Mouse (Mus musculus) midbrain, postnatal 0 days (tissue): ENCODE results near the gene Spata1. TPM values are rescaled to one million over a fixed set of nuclear protein-coding genes. Genes with fewer than 3 reads are reported as not detected.

Experiments used
- ATAC-seq: fragments of 200-750 bp; cut with Nextera tagmentation; 2 replicates; pipeline ENCODE4 v1.8.0; 2017; ENCODE audit warnings: moderate number of reproducible peaks, mild to moderate bottlenecking, moderate TSS enrichment, moderate library complexity; ENCODE audit not compliant: low FRiP score
- DNase-seq: peaks from one replicate; pipeline ENCODE4 v3.0.0-alpha.2; 2015; ENCODE audit warnings: low spot score
- H3K27ac ChIP-seq: fragments of 300-500 bp; sonication (generic); 2 replicates; pipeline ENCODE4 v1.5.1; 2014; ENCODE audit warnings: low read depth, mild to moderate bottlenecking, low read length, mixed read lengths
- H3K27me3 ChIP-seq: fragments of 300-500 bp; sonication (generic); 2 replicates; pipeline ENCODE4 v1.6.1; 2014; ENCODE audit warnings: low read length, control low read depth, mixed read lengths; ENCODE audit not compliant: insufficient read depth
- H3K36me3 ChIP-seq: fragments of 300-500 bp; sonication (generic); 2 replicates; pipeline ENCODE4 v1.6.1; 2014; ENCODE audit warnings: low read length, control low read depth, mixed read lengths; ENCODE audit not compliant: insufficient read depth
- H3K4me1 ChIP-seq: fragments of 300-500 bp; sonication (generic); 2 replicates; pipeline ENCODE4 v1.6.1; 2014; ENCODE audit warnings: mild to moderate bottlenecking, control low read depth, antibody characterized with exemption, low read length, mixed read lengths; ENCODE audit not compliant: insufficient read depth
- H3K4me2 ChIP-seq: fragments of 300-500 bp; sonication (generic); 2 replicates; pipeline ENCODE4 v1.6.1; 2014; ENCODE audit warnings: low read depth, mild to moderate bottlenecking, low read length, mixed read lengths; ENCODE audit not compliant: poor library complexity, severe bottlenecking
- H3K4me3 ChIP-seq: fragments of 300-500 bp; sonication (generic); 2 replicates; pipeline ENCODE4 v1.5.1; 2014; ENCODE audit warnings: low read depth, mild to moderate bottlenecking, low read length, moderate library complexity
- H3K9ac ChIP-seq: fragments of 300-500 bp; sonication (generic); replicated peaks from 2 replicates; pipeline ENCODE4 v1.6.1; 2014; ENCODE audit warnings: mild to moderate bottlenecking, low read length, moderate library complexity, mixed read lengths; ENCODE audit not compliant: poor library complexity, severe bottlenecking
- H3K9me3 ChIP-seq: fragments of 300-500 bp; sonication (generic); 2 replicates; pipeline ENCODE4 v1.6.1; 2016; ENCODE audit warnings: low read length, control low read depth
- CTCF ChIP-seq: IDR thresholded peaks from 2 replicates; pipeline ENCODE4 v1.5.1; 2016; ENCODE audit warnings: antibody characterized with exemption, mild to moderate bottlenecking
- WGBS: fragments of 180-500 bp; shearing (Covaris S2); extraction: QIAGEN DNeasy Blood & Tissue Kit; methylation state at CpG from one replicate; pipeline ENCODE4 v1.1.7; 2014; 5-methylcytosine and 5-hydroxymethylcytosine counted together
- polyA plus RNA-seq: library from polyadenylated mRNA; unstranded; fragments of >200 nt; fragmentation: Nextera tagmentation; extraction: Ambion mirVana; gene quantifications from 2 replicates; pipeline ENCODE4 v1.2.1, GENCODE M21; 2015
- total RNA-seq: library from RNA; depleted of rRNA; stranded (reverse); fragments of >200 nt; gene quantifications from 2 replicates; pipeline ENCODE4 v1.2.3, GENCODE M21; 2014

The Spata1 gene
- total and polyA plus RNA-seq, 2 experiments from 2014 or later: 2.4 to 3.1 TPM

- H3K36me3 ChIP-seq: no peaks in the 10 kb centered on the region
- no peaks in the 10 kb centered on the region for H3K9me3 ChIP-seq
- peak overlapping the region; percentile 77 for H3K4me2 ChIP-seq
- no peaks in the 10 kb centered on the region for H3K27me3 ChIP-seq
- TF ChIP-seq CTCF: no peak
- peak overlapping the region; percentile 60 for H3K9ac ChIP-seq
- H3K27ac ChIP-seq: peak overlapping the region; percentile 68
- H3K4me3 ChIP-seq: peak overlapping the region; percentile 68
- ATAC-seq: peak; percentile 76
- DNase-seq: peak; percentile 40
- WGBS: under 1% methylated on average over 48 of the region's 57 CpGs
- 0 out of 2 replicates have a peak, but pooled peaks cover 3% of the 10 kb centered on the region for H3K4me1 ChIP-seq
Observed at GRCm38 (mm10) chr3:146500003-146500809, 653 bp upstream of the Spata1 start.

- peak overlapping the region; percentile 68 for H3K4me3 ChIP-seq
- no peaks in the 10 kb centered on the region for H3K9me3 ChIP-seq
- no peaks in the 10 kb centered on the region for H3K27me3 ChIP-seq
- 5% methylated on average over 13 of the region's 13 CpGs for WGBS
- peak overlapping the region; percentile 59 for H3K27ac ChIP-seq
- no peak for TF ChIP-seq CTCF
- ATAC-seq (no peak), DNase-seq (no peak)
- peak overlapping the region; percentile 77 for H3K4me2 ChIP-seq
- H3K36me3 ChIP-seq: no peaks in the 10 kb centered on the region
- 0 out of 2 replicates have a peak, but pooled peaks cover 3% of the 10 kb centered on the region for H3K4me1 ChIP-seq
- H3K9ac ChIP-seq: peak overlapping the region; percentile 60; the same call in 1 of the 2 replicates
Observed at GRCm38 (mm10) chr3:146498989-146499388, 564 bp downstream of the Spata1 start.

GRCm38 (mm10) chr3:146494941-146495340 lies 4.6 kb downstream of the Spata1 start:
- no peak for DNase-seq
- no peak for ATAC-seq
- H3K4me1 ChIP-seq: no peaks in the 10 kb centered on the region
- no peak overlapping the region for H3K4me2 ChIP-seq
- no peak overlapping the region for H3K27ac ChIP-seq
- no peak overlapping the region for H3K9ac ChIP-seq
- no peak overlapping the region for H3K4me3 ChIP-seq
- no peaks in the 10 kb centered on the region for H3K9me3 ChIP-seq
- no peaks in the 10 kb centered on the region for H3K36me3 ChIP-seq
- 24% methylated on average over 8 of the region's 8 CpGs for WGBS
- TF ChIP-seq CTCF: no peak
- no peaks in the 10 kb centered on the region for H3K27me3 ChIP-seq

- no peak for DNase-seq
- Histone ChIP-seq H3K4me1 (no peaks in the 10 kb centered on the region), H3K4me2 (no peak overlapping the region), H3K4me3 (no peak overlapping the region), H3K9ac (no peak overlapping the region), H3K9me3 (no peaks in the 10 kb centered on the region), H3K27ac (no peak overlapping the region), H3K27me3 (no peaks in the 10 kb centered on the region), H3K36me3 (no peaks in the 10 kb centered on the region)
- no peak for ATAC-seq
- 0 out of 2 replicates have a peak, but pooled peaks have one; percentile 4 for TF ChIP-seq CTCF
- WGBS: 86% methylated on average over 4 of the region's 4 CpGs
Observed at GRCm38 (mm10) chr3:146486464-146486863, 13.1 kb downstream of the Spata1 start.

- Histone ChIP-seq H3K27me3 (no peaks in the 10 kb centered on the region), H3K9ac (no peak overlapping the region), H3K9me3 (no peaks in the 10 kb centered on the region), H3K27ac (no peak overlapping the region), H3K4me2 (no peak overlapping the region), H3K4me1 (no peaks in the 10 kb centered on the region), H3K4me3 (no peak overlapping the region), H3K36me3 (no peaks in the 10 kb centered on the region)
- ATAC-seq (no peak), DNase-seq (no peak)
- peak; percentile 30 for TF ChIP-seq CTCF
- 62% methylated on average over 2 of the region's 2 CpGs for WGBS
Observed at GRCm38 (mm10) chr3:146482044-146482443, 17.5 kb downstream of the Spata1 start.

GRCm38 (mm10) chr3:146474428-146474827 lies 25.1 kb downstream of the Spata1 start:
- no peaks in the 10 kb centered on the region for H3K9me3 ChIP-seq
- no peak for TF ChIP-seq CTCF
- no peaks in the 10 kb centered on the region for H3K27me3 ChIP-seq

More at GRCm38 (mm10) chr3:146474428-146474827, 25.1 kb downstream of the Spata1 start:
- Histone ChIP-seq H3K4me3 (no peak overlapping the region), H3K4me2 (no peak overlapping the region), H3K9ac (no peak overlapping the region), H3K27ac (no peak overlapping the region), H3K4me1 (no peaks in the 10 kb centered on the region), H3K36me3 (no peaks in the 10 kb centered on the region)
- ATAC-seq: no peak
- DNase-seq: no peak
- WGBS: 88% methylated on average over 3 of the region's 3 CpGs
